Mouse (Mus musculus): ENCODE results near the gene Izumo1r.

DNA sequence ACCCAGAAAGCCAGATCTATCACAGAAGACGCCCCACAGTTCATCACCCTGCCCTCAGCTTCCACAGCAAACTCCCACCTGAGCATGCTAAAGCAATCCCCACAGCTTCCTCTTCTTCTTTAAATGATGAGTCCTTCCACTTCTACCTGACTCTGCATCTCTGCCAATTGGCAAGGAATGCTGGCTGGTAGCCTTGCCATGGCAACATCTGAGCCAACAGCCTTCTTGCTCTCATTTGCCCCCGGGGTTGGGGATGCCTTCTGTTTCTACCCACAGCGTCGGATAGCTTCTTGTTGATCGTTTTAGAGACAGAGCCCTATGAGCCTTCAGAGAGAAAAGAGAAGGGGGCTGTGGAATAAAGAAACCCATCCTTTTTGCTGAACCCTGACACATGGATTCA, 11.9 kb downstream of the Izumo1r start:
- TF ChIP-seq POLR2A (IDR thresholded peaks at IDR 0.05; ENCODE audit: control insufficient read depth, extremely low read depth, insufficient read depth, low read length, poor library complexity) (no peak), CTCF (IDR thresholded peaks at IDR 0.05; ENCODE audit: borderline replicate concordance, control insufficient read depth, extremely low read depth, insufficient read depth, low read length, poor library complexity) (no peak)

Data from thymus, adult 2 months (tissue).